Mouse (Mus musculus): ENCODE results near the gene Egr4. TPM values are rescaled to one million over a fixed set of nuclear protein-coding genes. Genes with fewer than 3 reads are reported as not detected.

Egr4 gene
- polyA plus RNA-seq (2014; fragmentation: Illumina TruSeq; extraction: RNeasy Lipid Tissue Mini Kit (QIAGEN cat#74804); ENCODE audit: low read depth, low replicate concordance), result not detected

GRCm38 (mm10) chr6:85513531-85513910, at the start of gene Egr4:
Gene Egr4 (minus strand): TSS chr6:85513589.

GRCm38 (mm10) chr6:85502911-85503250, 10.5 kb downstream of the Egr4 start, which contains the start of gene Fbxo41:
Gene Fbxo41 (minus strand): TSS chr6:85502994.

Other genes with a start within 250 kb of the Egr4 start
- 8.2 TPM for gene Sfxn5, start 180.2 kb downstream of the Egr4 start, polyA plus RNA-seq (2014; fragmentation: Illumina TruSeq; extraction: RNeasy Lipid Tissue Mini Kit (QIAGEN cat#74804); ENCODE audit: low read depth, low replicate concordance)
- gene Rab11fip5, start 139.0 kb downstream of the Egr4 start, polyA plus RNA-seq (2014; fragmentation: Illumina TruSeq; extraction: RNeasy Lipid Tissue Mini Kit (QIAGEN cat#74804); ENCODE audit: low read depth, low replicate concordance), result 22.9 TPM
- not detected for gene Noto, start 89.7 kb downstream of the Egr4 start, polyA plus RNA-seq (2014; fragmentation: Illumina TruSeq; extraction: RNeasy Lipid Tissue Mini Kit (QIAGEN cat#74804); ENCODE audit: low read depth, low replicate concordance)
- gene Smyd5, start 81.6 kb downstream of the Egr4 start, polyA plus RNA-seq (2014; fragmentation: Illumina TruSeq; extraction: RNeasy Lipid Tissue Mini Kit (QIAGEN cat#74804); ENCODE audit: low read depth, low replicate concordance), result 16.6 TPM
- gene Cct7, start 62.1 kb downstream of the Egr4 start, polyA plus RNA-seq (2014; fragmentation: Illumina TruSeq; extraction: RNeasy Lipid Tissue Mini Kit (QIAGEN cat#74804); ENCODE audit: low read depth, low replicate concordance), result 114 TPM
- gene Pradc1, start 61.6 kb downstream of the Egr4 start, polyA plus RNA-seq (2014; fragmentation: Illumina TruSeq; extraction: RNeasy Lipid Tissue Mini Kit (QIAGEN cat#74804); ENCODE audit: low read depth, low replicate concordance), result 13.2 TPM
- 0.06 TPM for gene Fbxo41, start 10.6 kb downstream of the Egr4 start, polyA plus RNA-seq (2014; fragmentation: Illumina TruSeq; extraction: RNeasy Lipid Tissue Mini Kit (QIAGEN cat#74804); ENCODE audit: low read depth, low replicate concordance)
- 2.1 TPM for gene Alms1, start 73.9 kb upstream of the Egr4 start, polyA plus RNA-seq (2014; fragmentation: Illumina TruSeq; extraction: RNeasy Lipid Tissue Mini Kit (QIAGEN cat#74804); ENCODE audit: low read depth, low replicate concordance)
- not detected for gene Nat8f7, start 199.6 kb upstream of the Egr4 start, polyA plus RNA-seq (2014; fragmentation: Illumina TruSeq; extraction: RNeasy Lipid Tissue Mini Kit (QIAGEN cat#74804); ENCODE audit: low read depth, low replicate concordance)

Data from adipose tissue, adult 10 weeks (tissue).